Mouse (Mus musculus): ENCODE data around the gene Vps18. TPM values are rescaled to one million over a fixed set of nuclear protein-coding genes. Genes with fewer than 3 reads are reported as not detected.

Gene Vps18
- polyA plus RNA-seq, 1 experiment from 2014 or later: 22.6 TPM

DNA sequence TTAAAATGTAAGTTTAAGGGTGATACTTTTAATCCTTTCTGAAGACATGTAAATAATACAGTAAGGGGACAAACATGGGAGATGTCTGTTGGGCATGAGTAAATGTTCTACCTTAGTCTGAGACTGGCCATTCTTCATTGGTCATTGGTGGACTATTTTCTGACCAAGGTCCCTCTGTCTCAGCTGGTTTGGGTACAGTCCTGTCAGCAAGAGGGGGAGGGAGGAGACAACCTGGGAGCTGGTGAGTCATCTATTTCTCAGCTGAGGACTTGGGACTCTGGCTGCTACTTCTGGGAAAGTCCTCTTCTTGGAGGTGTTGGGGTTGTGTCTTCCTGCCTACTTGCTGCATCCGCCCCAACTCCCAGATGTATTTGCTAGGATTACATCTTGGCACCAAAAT is 14.4 kb upstream of the Vps18 start:
- no peak for ATAC-seq (ENCODE audit: low FRiP score, low TSS enrichment)
- no peak overlapping the region for H3K4me3 ChIP-seq (replicated peaks; ENCODE audit: low read depth, low read length)
- H3K9me3 ChIP-seq (ENCODE audit: control insufficient read depth, low read length): no peaks in the 10 kb centered on the region
- H3K27ac ChIP-seq (replicated peaks; ENCODE audit: low read depth, low read length): no peak overlapping the region
- H3K4me1 ChIP-seq (ENCODE audit: control insufficient read depth, insufficient read depth, low read length): peaks cover 12% of the 10 kb centered on the region; the same call in 1 of the 2 replicates
- no peaks in the 10 kb centered on the region for H3K36me3 ChIP-seq (ENCODE audit: control insufficient read depth, insufficient read depth, low read length)
- no peak overlapping the region for H3K4me2 ChIP-seq (ENCODE audit: low read length)
- no peak for DNase-seq
- H3K27me3 ChIP-seq (ENCODE audit: control insufficient read depth, insufficient read depth, low read length): no peaks in the 10 kb centered on the region
- whole genome bisulfite sequencing: 87% methylated on average over 1 of the region's 1 CpGs
- no peak overlapping the region for H3K9ac ChIP-seq (replicated peaks; ENCODE audit: low read length)

GRCm38 (mm10) chr2:119276926-119277325 is 11.6 kb upstream of the Vps18 start:
- Histone ChIP-seq H3K4me2 (ENCODE audit: low read length) (no peak overlapping the region), H3K9ac (replicated peaks; ENCODE audit: low read length) (no peak overlapping the region), H3K36me3 (ENCODE audit: control insufficient read depth, insufficient read depth, low read length) (no peaks in the 10 kb centered on the region), H3K4me3 (replicated peaks; ENCODE audit: low read depth, low read length) (no peak overlapping the region), H3K27me3 (ENCODE audit: control insufficient read depth, insufficient read depth, low read length) (no peaks in the 10 kb centered on the region), H3K9me3 (ENCODE audit: control insufficient read depth, low read length) (no peaks in the 10 kb centered on the region), H3K4me1 (ENCODE audit: control insufficient read depth, insufficient read depth, low read length) (no peaks in the 10 kb centered on the region), H3K27ac (replicated peaks; ENCODE audit: low read depth, low read length) (no peak overlapping the region)
- DNase-seq (no peak), ATAC-seq (ENCODE audit: low FRiP score, low TSS enrichment) (no peak)
- 83% methylated on average over 7 of the region's 7 CpGs for WGBS

DNA sequence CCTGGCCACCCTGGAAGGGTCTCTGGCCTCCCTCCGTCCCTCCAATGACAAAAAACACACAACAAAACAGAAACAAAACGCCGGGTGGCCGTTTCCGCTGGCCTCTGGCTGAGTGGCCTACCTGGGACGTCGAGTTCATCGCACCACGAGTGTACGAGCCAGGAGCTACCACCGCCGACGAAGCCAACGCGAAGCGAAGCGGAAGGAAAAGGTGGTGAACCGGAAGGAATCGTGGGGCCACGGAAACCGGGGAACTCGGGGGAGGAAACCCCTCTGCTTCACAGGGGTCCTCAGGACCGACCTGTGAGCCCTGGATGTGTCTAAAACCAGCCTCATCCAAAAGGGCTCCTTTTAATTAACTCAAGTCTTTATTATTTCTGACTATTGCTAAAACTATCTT is 10.7 kb upstream of the Vps18 start:
- no peak overlapping the region for H3K4me2 ChIP-seq (ENCODE audit: low read length)
- H3K4me3 ChIP-seq (replicated peaks; ENCODE audit: low read depth, low read length): no peak overlapping the region
- no peak overlapping the region for H3K9ac ChIP-seq (replicated peaks; ENCODE audit: low read length)
- no peak for DNase-seq
- 88% methylated on average over 23 of the region's 23 CpGs for whole genome bisulfite sequencing
- ATAC-seq (ENCODE audit: low FRiP score, low TSS enrichment): no peak
- no peaks in the 10 kb centered on the region for H3K9me3 ChIP-seq (ENCODE audit: control insufficient read depth, low read length)
- no peak overlapping the region for H3K27ac ChIP-seq (replicated peaks; ENCODE audit: low read depth, low read length)
- H3K27me3 ChIP-seq (ENCODE audit: control insufficient read depth, insufficient read depth, low read length): no peaks in the 10 kb centered on the region
- no peaks in the 10 kb centered on the region for H3K36me3 ChIP-seq (ENCODE audit: control insufficient read depth, insufficient read depth, low read length)
- no peaks in the 10 kb centered on the region for H3K4me1 ChIP-seq (ENCODE audit: control insufficient read depth, insufficient read depth, low read length)

GRCm38 (mm10) chr2:119281899-119282565 is 6.5 kb upstream of the Vps18 start:
- H3K36me3 ChIP-seq (ENCODE audit: control insufficient read depth, insufficient read depth, low read length): no peaks in the 10 kb centered on the region
- H3K9me3 ChIP-seq (ENCODE audit: control insufficient read depth, low read length): no peaks in the 10 kb centered on the region
- 89% methylated on average over 7 of the region's 7 CpGs for whole genome bisulfite sequencing
- H3K27ac ChIP-seq (replicated peaks; ENCODE audit: low read depth, low read length): no peak overlapping the region
- DNase-seq (no peak), ATAC-seq (ENCODE audit: low FRiP score, low TSS enrichment) (no peak)
- H3K9ac ChIP-seq (replicated peaks; ENCODE audit: low read length): no peak overlapping the region
- no peaks in the 10 kb centered on the region for H3K4me1 ChIP-seq (ENCODE audit: control insufficient read depth, insufficient read depth, low read length)
- H3K4me3 ChIP-seq (replicated peaks; ENCODE audit: low read depth, low read length): no peak overlapping the region
- no peak overlapping the region for H3K4me2 ChIP-seq (ENCODE audit: low read length)
- H3K27me3 ChIP-seq (ENCODE audit: control insufficient read depth, insufficient read depth, low read length): no peaks in the 10 kb centered on the region

- 88% methylated on average over 5 of the region's 5 CpGs for WGBS
- no peak overlapping the region for H3K27ac ChIP-seq (replicated peaks; ENCODE audit: low read depth, low read length)
Observed at GRCm38 (mm10) chr2:119287372-119287771, 1.2 kb upstream of the Vps18 start.

GRCm38 (mm10) chr2:119289014-119289416 is 475 bp downstream of the Vps18 start:
- no peaks in the 10 kb centered on the region for H3K27me3 ChIP-seq (ENCODE audit: control insufficient read depth, insufficient read depth, low read length)
- peaks cover 32% of the 10 kb centered on the region for H3K36me3 ChIP-seq (ENCODE audit: control insufficient read depth, insufficient read depth, low read length)
- peak overlapping the region; percentile 82 for H3K9ac ChIP-seq (replicated peaks; ENCODE audit: low read length)
- H3K27ac ChIP-seq (replicated peaks; ENCODE audit: low read depth, low read length): 0 out of 2 replicates have a peak overlapping the region, but pooled peaks have one; percentile 68
- peak; percentile 19; the same call in 1 of the 2 replicates for ATAC-seq (ENCODE audit: low FRiP score, low TSS enrichment)
- H3K4me3 ChIP-seq (replicated peaks; ENCODE audit: low read depth, low read length): peak overlapping the region; percentile 73
- peaks cover 9% of the 10 kb centered on the region for H3K4me1 ChIP-seq (ENCODE audit: control insufficient read depth, insufficient read depth, low read length)
- WGBS: 5% methylated on average over 11 of the region's 11 CpGs
- H3K4me2 ChIP-seq (ENCODE audit: low read length): peak overlapping the region; percentile 64
- DNase-seq: peak; percentile 27
- H3K9me3 ChIP-seq (ENCODE audit: control insufficient read depth, low read length): no peaks in the 10 kb centered on the region

More at GRCm38 (mm10) chr2:119287372-119287771, 1.2 kb upstream of the Vps18 start:
- Histone ChIP-seq H3K36me3 (ENCODE audit: control insufficient read depth, insufficient read depth, low read length) (peaks cover 15% of the 10 kb centered on the region), H3K4me2 (ENCODE audit: low read length) (no peak overlapping the region), H3K9ac (replicated peaks; ENCODE audit: low read length) (no peak overlapping the region), H3K4me1 (ENCODE audit: control insufficient read depth, insufficient read depth, low read length) (peaks cover 9% of the 10 kb centered on the region), H3K4me3 (replicated peaks; ENCODE audit: low read depth, low read length) (no peak overlapping the region), H3K27me3 (ENCODE audit: control insufficient read depth, insufficient read depth, low read length) (no peaks in the 10 kb centered on the region), H3K9me3 (ENCODE audit: control insufficient read depth, low read length) (no peaks in the 10 kb centered on the region)
- DNase-seq: no peak
- ATAC-seq (ENCODE audit: low FRiP score, low TSS enrichment): no peak

DNA sequence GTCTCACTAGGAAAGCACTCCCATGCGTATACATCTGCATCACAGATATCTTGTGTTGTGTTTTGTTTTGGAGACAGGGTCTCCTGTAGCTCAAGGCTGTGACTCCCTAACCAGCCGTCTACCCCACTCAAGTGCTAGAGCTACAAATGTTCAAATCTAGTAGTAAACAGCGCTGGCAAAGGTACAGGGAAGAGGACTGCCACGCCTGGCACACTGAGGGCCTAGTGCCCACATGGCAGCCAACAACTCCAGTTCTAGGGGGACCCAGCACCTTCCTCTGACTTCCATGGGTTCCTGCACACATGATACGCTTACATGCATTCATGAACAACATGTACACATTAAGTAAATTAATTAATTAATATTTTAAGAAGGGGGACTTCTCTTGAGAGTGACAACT is 3.7 kb downstream of the Vps18 start:
- Histone ChIP-seq H3K4me1 (ENCODE audit: control insufficient read depth, insufficient read depth, low read length) (peaks cover 9% of the 10 kb centered on the region), H3K36me3 (ENCODE audit: control insufficient read depth, insufficient read depth, low read length) (peaks cover 55% of the 10 kb centered on the region), H3K27ac (replicated peaks; ENCODE audit: low read depth, low read length) (no peak overlapping the region), H3K27me3 (ENCODE audit: control insufficient read depth, insufficient read depth, low read length) (no peaks in the 10 kb centered on the region), H3K9me3 (ENCODE audit: control insufficient read depth, low read length) (no peaks in the 10 kb centered on the region), H3K4me3 (replicated peaks; ENCODE audit: low read depth, low read length) (no peak overlapping the region), H3K4me2 (ENCODE audit: low read length) (no peak overlapping the region), H3K9ac (replicated peaks; ENCODE audit: low read length) (no peak overlapping the region)
- DNase-seq (no peak), ATAC-seq (ENCODE audit: low FRiP score, low TSS enrichment) (no peak)
- 95% methylated on average over 5 of the region's 5 CpGs for WGBS

DNA sequence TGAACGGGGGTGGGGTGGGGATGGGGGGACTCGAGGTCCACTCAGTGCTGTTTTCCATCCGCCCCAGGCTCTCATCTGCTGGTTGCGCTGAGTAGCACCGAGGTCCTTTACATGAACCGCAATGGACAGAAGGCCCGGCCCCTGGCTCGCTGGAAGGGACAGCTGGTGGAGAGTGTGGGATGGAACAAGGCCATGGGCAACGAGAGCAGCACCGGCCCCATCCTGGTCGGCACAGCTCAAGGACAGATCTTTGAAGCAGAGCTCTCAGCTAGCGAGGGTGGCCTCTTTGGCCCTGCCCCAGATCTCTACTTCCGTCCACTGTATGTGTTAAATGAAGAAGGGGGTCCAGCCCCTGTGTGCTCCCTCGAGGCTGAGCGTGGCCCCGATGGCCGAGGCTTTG is 4.3 kb downstream of the Vps18 start:
- 96% methylated on average over 17 of the region's 17 CpGs for WGBS
- Histone ChIP-seq H3K27me3 (ENCODE audit: control insufficient read depth, insufficient read depth, low read length) (no peaks in the 10 kb centered on the region), H3K4me1 (ENCODE audit: control insufficient read depth, insufficient read depth, low read length) (peaks cover 9% of the 10 kb centered on the region), H3K9me3 (ENCODE audit: control insufficient read depth, low read length) (no peaks in the 10 kb centered on the region), H3K9ac (replicated peaks; ENCODE audit: low read length) (no peak overlapping the region), H3K4me2 (ENCODE audit: low read length) (no peak overlapping the region), H3K36me3 (ENCODE audit: control insufficient read depth, insufficient read depth, low read length) (peaks cover 60% of the 10 kb centered on the region), H3K4me3 (replicated peaks; ENCODE audit: low read depth, low read length) (no peak overlapping the region), H3K27ac (replicated peaks; ENCODE audit: low read depth, low read length) (no peak overlapping the region)
- ATAC-seq (ENCODE audit: low FRiP score, low TSS enrichment) (no peak), DNase-seq (no peak)

GRCm38 (mm10) chr2:119293311-119293710 is 4.8 kb downstream of the Vps18 start:
- Histone ChIP-seq H3K9ac (replicated peaks; ENCODE audit: low read length) (no peak overlapping the region), H3K27ac (replicated peaks; ENCODE audit: low read depth, low read length) (no peak overlapping the region), H3K4me2 (ENCODE audit: low read length) (no peak overlapping the region), H3K36me3 (ENCODE audit: control insufficient read depth, insufficient read depth, low read length) (peaks cover 64% of the 10 kb centered on the region), H3K4me1 (ENCODE audit: control insufficient read depth, insufficient read depth, low read length) (peaks cover 9% of the 10 kb centered on the region), H3K27me3 (ENCODE audit: control insufficient read depth, insufficient read depth, low read length) (no peaks in the 10 kb centered on the region), H3K9me3 (ENCODE audit: control insufficient read depth, low read length) (no peaks in the 10 kb centered on the region), H3K4me3 (replicated peaks; ENCODE audit: low read depth, low read length) (no peak overlapping the region)
- ATAC-seq (ENCODE audit: low FRiP score, low TSS enrichment): no peak
- 96% methylated on average over 17 of the region's 17 CpGs for WGBS
- DNase-seq: no peak

All from midbrain, embryonic 14.5 days (tissue).